Mouse (Mus musculus): ENCODE results near the gene Olfr512. TPM values are rescaled to one million over a fixed set of nuclear protein-coding genes. Genes with fewer than 3 reads are reported as not detected.

Gene Olfr512
- polyA plus RNA-seq (2014; fragmentation: Nextera tagmentation; extraction: Ambion mirVana): not detected in 2 replicates

GRCm38 (mm10) chr7:108713020-108713419 lies at the start of gene Olfr512:
Gene Olfr512, plus strand, starts transcription at chr7:108713320.
- no peak for DNase-seq
- H3K36me3 ChIP-seq (ENCODE audit: insufficient read depth): no peaks in the 10 kb centered on the region
- no peaks in the 10 kb centered on the region for H3K9me3 ChIP-seq (ENCODE audit: low read depth, low read length)
- ATAC-seq (ENCODE audit: insufficient read depth): no peak
- no peaks in the 10 kb centered on the region for H3K4me1 ChIP-seq (ENCODE audit: insufficient read depth)
- H3K4me3 ChIP-seq (ENCODE audit: low read depth, low read length): no peak within 1 kb of the TSS
- no peak within 1 kb of the TSS for H3K9ac ChIP-seq
- H3K27me3 ChIP-seq (ENCODE audit: insufficient read depth, low read length): no peaks in the 10 kb centered on the region
- H3K27ac ChIP-seq (ENCODE audit: low read depth): no peak within 1 kb of the TSS
- TF ChIP-seq CTCF (IDR thresholded peaks at IDR 0.05; ENCODE audit: low read depth): no peak
- no peak within 1 kb of the TSS for H3K4me2 ChIP-seq

- no peaks in the 10 kb centered on the region for H3K27me3 ChIP-seq (ENCODE audit: insufficient read depth, low read length)
- WGBS: 85% methylated on average over 1 of the region's 1 CpGs
- ATAC-seq (ENCODE audit: insufficient read depth): no peak
Measured at GRCm38 (mm10) chr7:108666118-108666517, 47.0 kb upstream of the Olfr512 start, which contains the start of gene Olfr510. Gene Olfr510, plus strand, starts transcription at chr7:108666418.

DNA sequence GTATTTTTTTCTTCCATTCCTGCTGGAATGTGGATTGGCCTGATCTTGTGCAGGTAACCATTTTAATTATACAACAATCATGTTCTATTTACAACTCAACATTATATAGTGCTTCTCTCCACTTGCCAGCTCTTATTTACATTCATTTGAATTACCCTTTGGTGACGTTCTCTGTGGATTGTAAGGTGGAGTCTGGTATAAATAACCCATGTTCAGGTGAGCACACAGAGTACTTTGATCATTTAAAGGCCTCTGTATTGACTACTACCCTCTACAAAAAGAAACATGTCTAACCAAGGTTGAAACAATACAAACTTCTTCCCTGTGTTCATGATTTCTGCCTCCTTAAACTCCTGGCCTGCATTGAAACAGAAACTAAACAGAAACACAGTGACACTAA lies 42.1 kb upstream of the Olfr512 start:
- DNase-seq (no peak), ATAC-seq (ENCODE audit: insufficient read depth) (no peak)
- Histone ChIP-seq H3K27ac (ENCODE audit: low read depth) (no peak overlapping the region), H3K36me3 (ENCODE audit: insufficient read depth) (no peaks in the 10 kb centered on the region), H3K27me3 (ENCODE audit: insufficient read depth, low read length) (no peaks in the 10 kb centered on the region), H3K4me1 (ENCODE audit: insufficient read depth) (no peaks in the 10 kb centered on the region), H3K4me3 (ENCODE audit: low read depth, low read length) (no peak overlapping the region), H3K9ac (no peak overlapping the region), H3K4me2 (no peak overlapping the region), H3K9me3 (ENCODE audit: low read depth, low read length) (no peaks in the 10 kb centered on the region)
- WGBS: 65% methylated on average over 1 of the region's 1 CpGs
- TF ChIP-seq CTCF (IDR thresholded peaks at IDR 0.05; ENCODE audit: low read depth): no peak

More at GRCm38 (mm10) chr7:108666118-108666517, 47.0 kb upstream of the Olfr512 start, which contains the start of gene Olfr510:
- Histone ChIP-seq H3K4me3 (ENCODE audit: low read depth, low read length) (no peak within 1 kb of the TSS), H3K27ac (ENCODE audit: low read depth) (no peak within 1 kb of the TSS), H3K9me3 (ENCODE audit: low read depth, low read length) (no peaks in the 10 kb centered on the region), H3K4me1 (ENCODE audit: insufficient read depth) (no peaks in the 10 kb centered on the region), H3K4me2 (no peak within 1 kb of the TSS), H3K9ac (no peak within 1 kb of the TSS), H3K36me3 (ENCODE audit: insufficient read depth) (no peaks in the 10 kb centered on the region)
- no peak for DNase-seq
- no peak for TF ChIP-seq CTCF (IDR thresholded peaks at IDR 0.05; ENCODE audit: low read depth)

- no peak for DNase-seq
- no peak for ATAC-seq (ENCODE audit: insufficient read depth)
Measured at GRCm38 (mm10) chr7:108678886-108679285, 34.2 kb upstream of the Olfr512 start.

DNA sequence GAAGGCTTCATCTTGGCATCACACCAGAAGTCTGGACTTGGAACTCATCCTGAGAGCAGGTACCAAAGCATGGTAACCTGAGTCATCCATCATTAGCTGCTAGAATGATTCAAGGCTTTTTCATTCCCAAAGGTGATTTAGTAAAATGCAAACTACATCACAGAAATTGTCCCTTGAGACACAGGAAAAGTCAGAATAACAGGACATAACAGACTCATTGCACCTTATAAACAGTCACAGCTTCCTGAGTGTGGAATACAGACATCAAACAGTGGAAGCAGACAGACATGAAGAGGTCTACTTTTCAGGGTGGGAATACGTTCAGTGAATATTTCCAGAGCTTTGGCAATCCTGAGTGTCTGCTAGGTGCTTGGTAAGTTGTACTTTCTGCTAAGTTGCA lies 37.6 kb downstream of the Olfr512 start, which contains the start of gene Olfr513:
TSS of gene Olfr513 (plus strand) at position 301 of the 400 bp plus-strand sequence.
- no peak for DNase-seq
- H3K27me3 ChIP-seq (ENCODE audit: insufficient read depth, low read length): no peaks in the 10 kb centered on the region
- 59% methylated on average over 1 of the region's 1 CpGs for WGBS
- H3K4me2 ChIP-seq: no peak within 1 kb of the TSS
- no peak for TF ChIP-seq CTCF (IDR thresholded peaks at IDR 0.05; ENCODE audit: low read depth)
- ATAC-seq (ENCODE audit: insufficient read depth): no peak
- no peaks in the 10 kb centered on the region for H3K36me3 ChIP-seq (ENCODE audit: insufficient read depth)
- H3K9me3 ChIP-seq (ENCODE audit: low read depth, low read length): no peaks in the 10 kb centered on the region
- H3K4me3 ChIP-seq (ENCODE audit: low read depth, low read length): no peak within 1 kb of the TSS
- H3K4me1 ChIP-seq (ENCODE audit: insufficient read depth): no peaks in the 10 kb centered on the region
- H3K27ac ChIP-seq (ENCODE audit: low read depth): no peak within 1 kb of the TSS
- H3K9ac ChIP-seq: no peak within 1 kb of the TSS

More at GRCm38 (mm10) chr7:108678886-108679285, 34.2 kb upstream of the Olfr512 start:
- no peak for TF ChIP-seq CTCF (IDR thresholded peaks at IDR 0.05; ENCODE audit: low read depth)
- Histone ChIP-seq H3K9ac (no peak overlapping the region), H3K4me1 (ENCODE audit: insufficient read depth) (no peaks in the 10 kb centered on the region), H3K27me3 (ENCODE audit: insufficient read depth, low read length) (no peaks in the 10 kb centered on the region), H3K4me3 (ENCODE audit: low read depth, low read length) (no peak overlapping the region), H3K27ac (ENCODE audit: low read depth) (no peak overlapping the region), H3K9me3 (ENCODE audit: low read depth, low read length) (no peaks in the 10 kb centered on the region), H3K4me2 (no peak overlapping the region), H3K36me3 (ENCODE audit: insufficient read depth) (no peaks in the 10 kb centered on the region)
- 79% methylated on average over 4 of the region's 4 CpGs for WGBS

- no peaks in the 10 kb centered on the region for H3K27me3 ChIP-seq (ENCODE audit: insufficient read depth, low read length)
- WGBS: 28% methylated on average over 3 of the region's 3 CpGs
- H3K4me2 ChIP-seq: no peak overlapping the region
- ATAC-seq (ENCODE audit: insufficient read depth) (no peak), DNase-seq (no peak)
- no peak overlapping the region for H3K9ac ChIP-seq
- no peak overlapping the region for H3K27ac ChIP-seq (ENCODE audit: low read depth)
- H3K4me1 ChIP-seq (ENCODE audit: insufficient read depth): no peaks in the 10 kb centered on the region
- H3K36me3 ChIP-seq (ENCODE audit: insufficient read depth): no peaks in the 10 kb centered on the region
- TF ChIP-seq CTCF (IDR thresholded peaks at IDR 0.05; ENCODE audit: low read depth): no peak
- no peak overlapping the region for H3K4me3 ChIP-seq (ENCODE audit: low read depth, low read length)
- H3K9me3 ChIP-seq (ENCODE audit: low read depth, low read length): no peaks in the 10 kb centered on the region
Measured at GRCm38 (mm10) chr7:108760411-108760810, 47.3 kb downstream of the Olfr512 start.

Other genes starting within 250 kb of the Olfr512 start
- gene Olfr498, start 248.0 kb upstream of the Olfr512 start, polyA plus RNA-seq (2014; fragmentation: Nextera tagmentation; extraction: Ambion mirVana): not detected in 2 replicates
- gene Olfr502, start 188.3 kb upstream of the Olfr512 start, polyA plus RNA-seq (2014; fragmentation: Nextera tagmentation; extraction: Ambion mirVana): not detected in 2 replicates
- gene Olfr503, start 168.8 kb upstream of the Olfr512 start, polyA plus RNA-seq (2014; fragmentation: Nextera tagmentation; extraction: Ambion mirVana): not detected in 2 replicates
- gene Olfr504, start 147.5 kb upstream of the Olfr512 start, polyA plus RNA-seq (2014; fragmentation: Nextera tagmentation; extraction: Ambion mirVana): not detected in 2 replicates
- gene Olfr506, start 102.5 kb upstream of the Olfr512 start, polyA plus RNA-seq (2014; fragmentation: Nextera tagmentation; extraction: Ambion mirVana): not detected in 2 replicates
- gene Olfr507, start 91.5 kb upstream of the Olfr512 start, polyA plus RNA-seq (2014; fragmentation: Nextera tagmentation; extraction: Ambion mirVana): not detected in 2 replicates
- gene Olfr508, start 83.3 kb upstream of the Olfr512 start, polyA plus RNA-seq (2014; fragmentation: Nextera tagmentation; extraction: Ambion mirVana): not detected in 2 replicates
- gene Olfr509, start 61.4 kb upstream of the Olfr512 start, polyA plus RNA-seq (2014; fragmentation: Nextera tagmentation; extraction: Ambion mirVana): 0.05 TPM in 1 of 2 replicates, not detected in the other
- not detected in 2 replicates for gene Olfr510, start 46.9 kb upstream of the Olfr512 start, polyA plus RNA-seq (2014; fragmentation: Nextera tagmentation; extraction: Ambion mirVana)
- not detected in 2 replicates for gene Olfr513, start 37.7 kb downstream of the Olfr512 start, polyA plus RNA-seq (2014; fragmentation: Nextera tagmentation; extraction: Ambion mirVana)
- gene Olfr514, start 112.7 kb downstream of the Olfr512 start, polyA plus RNA-seq (2014; fragmentation: Nextera tagmentation; extraction: Ambion mirVana): not detected in 2 replicates
- gene Olfr516, start 137.2 kb downstream of the Olfr512 start, polyA plus RNA-seq (2014; fragmentation: Nextera tagmentation; extraction: Ambion mirVana): not detected in 2 replicates
- gene Olfr517, start 159.1 kb downstream of the Olfr512 start, polyA plus RNA-seq (2014; fragmentation: Nextera tagmentation; extraction: Ambion mirVana): not detected in 2 replicates
- not detected in 2 replicates for gene Olfr518, start 171.7 kb downstream of the Olfr512 start, polyA plus RNA-seq (2014; fragmentation: Nextera tagmentation; extraction: Ambion mirVana)
- gene Olfr519, start 181.1 kb downstream of the Olfr512 start, polyA plus RNA-seq (2014; fragmentation: Nextera tagmentation; extraction: Ambion mirVana): not detected in 2 replicates
- 0.22 and 0.65 TPM in 2 replicates for gene Nlrp10, start 216.9 kb downstream of the Olfr512 start, polyA plus RNA-seq (2014; fragmentation: Nextera tagmentation; extraction: Ambion mirVana)
- gene Eif3f, start 221.1 kb downstream of the Olfr512 start, polyA plus RNA-seq (2014; fragmentation: Nextera tagmentation; extraction: Ambion mirVana): 108 and 119 TPM in 2 replicates
- 2.0 and 2.2 TPM in 2 replicates for gene Tub, start 237.0 kb downstream of the Olfr512 start, polyA plus RNA-seq (2014; fragmentation: Nextera tagmentation; extraction: Ambion mirVana)